Mouse (Mus musculus): ENCODE results near the gene Rbfox1. TPM values are rescaled to one million over a fixed set of nuclear protein-coding genes. Genes with fewer than 3 reads are reported as not detected.

The Rbfox1 gene
- total and polyA plus RNA-seq, 3 experiments, result not detected

DNA sequence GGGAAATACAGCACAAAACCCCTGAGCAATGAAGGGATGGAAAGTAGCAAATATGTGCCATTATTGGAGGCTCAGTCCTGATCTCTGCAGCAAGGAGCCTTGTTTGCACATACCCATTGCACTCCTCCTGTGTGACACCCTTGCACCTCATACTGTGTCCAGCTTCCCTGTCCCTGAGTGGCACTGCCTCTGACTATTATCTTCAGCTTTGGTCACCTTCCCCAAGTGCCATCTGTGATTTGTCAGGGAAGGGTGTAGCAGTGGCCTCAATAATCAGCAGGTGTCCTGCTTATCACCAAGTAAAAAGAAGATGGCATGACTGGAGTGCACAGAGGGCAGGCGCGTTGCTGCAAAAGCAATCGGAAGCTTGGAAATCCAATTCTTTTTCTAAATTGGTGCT, 1119.4 kb downstream of the Rbfox1 start:
- Histone ChIP-seq H3K27me3 (ENCODE audit: control insufficient read depth in 1 of 2, insufficient read depth in 2 of 2, low read length in 2 of 2) (no peaks in the 10 kb centered on the region), H3K79me2 (ENCODE audit: control insufficient read depth, insufficient read depth, low read length, poor library complexity) (no peaks in the 10 kb centered on the region)
- DNase-seq (ENCODE audit: low read depth, low spot score), result no peak

DNA sequence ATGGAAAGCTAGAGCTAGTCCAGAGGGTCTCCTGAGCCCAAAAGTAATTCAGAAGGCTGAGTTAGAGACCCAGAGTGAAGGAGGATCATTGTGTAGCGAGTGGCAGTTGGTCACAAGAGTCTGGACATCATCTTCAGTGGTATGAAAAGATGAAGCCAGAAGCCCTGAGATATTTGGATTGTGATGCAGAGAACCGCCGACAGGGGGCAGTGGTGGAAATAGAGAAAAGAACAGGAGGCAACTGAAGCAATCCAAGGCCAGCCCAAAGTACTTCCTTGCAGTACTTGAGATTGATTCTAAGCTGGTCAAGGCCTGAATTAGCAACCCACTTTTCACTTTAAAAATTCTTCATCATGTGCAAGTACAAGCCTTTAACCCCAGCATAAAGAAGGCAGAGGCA, 1120.3 kb downstream of the Rbfox1 start:
- no peak for DNase-seq (ENCODE audit: low read depth, low spot score)
- no peaks in the 10 kb centered on the region for H3K9me3 ChIP-seq (replicated peaks; ENCODE audit: insufficient read depth, low read length)
- H3K27ac ChIP-seq (ENCODE audit: control insufficient read depth, low read depth, low read length), result no peak overlapping the region

More for the DNA sequence above, 1119.4 kb downstream of the Rbfox1 start:
- no peak overlapping the region for H3K9ac ChIP-seq (ENCODE audit: control insufficient read depth, low read depth, low read length, poor library complexity, severe bottlenecking)
- no peaks in the 10 kb centered on the region for H3K4me1 ChIP-seq (ENCODE audit: control insufficient read depth in 1 of 2, insufficient read depth in 2 of 2, low read length in 2 of 2)
- no peak overlapping the region for H3K4me3 ChIP-seq (ENCODE audit: control insufficient read depth in 1 of 2, insufficient read depth in 1 of 2, low read depth in 2 of 2, low read length in 2 of 2)
- H3K9me3 ChIP-seq (replicated peaks; ENCODE audit: insufficient read depth, low read length), result no peaks in the 10 kb centered on the region
- no peak for TF ChIP-seq ETS1 (IDR thresholded peaks at IDR 0.05; ENCODE audit: low read depth, low read length)
- no peak for TF ChIP-seq POLR2AphosphoS2 (IDR thresholded peaks at IDR 0.05; ENCODE audit: low read length)
- no peak for TF ChIP-seq MAX (IDR thresholded peaks at IDR 0.05; ENCODE audit: low read length)
- TF ChIP-seq MEF2A (IDR thresholded peaks at IDR 0.05; ENCODE audit: extremely low read depth, insufficient replicate concordance, low read depth, low read length, poor library complexity, severe bottlenecking), result no peak
- no peak for TF ChIP-seq USF1 (IDR thresholded peaks at IDR 0.05; ENCODE audit: low read depth, low read length)
- TF ChIP-seq MAZ (IDR thresholded peaks at IDR 0.05; ENCODE audit: low read depth, low read length), result no peak
- no peak for TF ChIP-seq MXI1 (IDR thresholded peaks at IDR 0.05; ENCODE audit: low read depth, low read length)
- no peak for TF ChIP-seq ZNF384 (IDR thresholded peaks at IDR 0.05; ENCODE audit: low read depth, low read length)
- TF ChIP-seq CHD2 (IDR thresholded peaks at IDR 0.05; ENCODE audit: low read length), result no peak
- TF ChIP-seq TAL1 (IDR thresholded peaks at IDR 0.05; ENCODE audit: low read length), result no peak
- TF ChIP-seq E2F4 (IDR thresholded peaks at IDR 0.05; ENCODE audit: borderline replicate concordance, low read depth, low read length), result no peak
- no peak for TF ChIP-seq USF2 (IDR thresholded peaks at IDR 0.05; ENCODE audit: borderline replicate concordance in 1 of 2, insufficient read depth in 1 of 2, low read depth in 1 of 2, low read length in 2 of 2)
- H3K27ac ChIP-seq (ENCODE audit: control insufficient read depth, low read depth, low read length), result no peak overlapping the region
- no peaks in the 10 kb centered on the region for H3K36me3 ChIP-seq (ENCODE audit: control insufficient read depth in 1 of 2, insufficient read depth in 2 of 2, low read length in 2 of 2)

More for the DNA sequence above, 1120.3 kb downstream of the Rbfox1 start:
- Histone ChIP-seq H3K4me3 (ENCODE audit: control insufficient read depth in 1 of 2, insufficient read depth in 1 of 2, low read depth in 2 of 2, low read length in 2 of 2) (no peak overlapping the region), H3K79me2 (ENCODE audit: control insufficient read depth, insufficient read depth, low read length, poor library complexity) (no peaks in the 10 kb centered on the region), H3K4me1 (ENCODE audit: control insufficient read depth in 1 of 2, insufficient read depth in 2 of 2, low read length in 2 of 2) (no peaks in the 10 kb centered on the region), H3K27me3 (ENCODE audit: control insufficient read depth in 1 of 2, insufficient read depth in 2 of 2, low read length in 2 of 2) (no peaks in the 10 kb centered on the region), H3K9ac (ENCODE audit: control insufficient read depth, low read depth, low read length, poor library complexity, severe bottlenecking) (no peak overlapping the region), H3K36me3 (ENCODE audit: control insufficient read depth in 1 of 2, insufficient read depth in 2 of 2, low read length in 2 of 2) (no peaks in the 10 kb centered on the region)
- no peak for TF ChIP-seq NELFE (IDR thresholded peaks at IDR 0.05; ENCODE audit: low read depth, low read length)
- no peak for TF ChIP-seq CHD1 (IDR thresholded peaks at IDR 0.05; ENCODE audit: low read depth, low read length)
- no peak for TF ChIP-seq MAFK (IDR thresholded peaks at IDR 0.05; ENCODE audit: borderline replicate concordance, low read depth, low read length)
- no peak for TF ChIP-seq MEF2A (IDR thresholded peaks at IDR 0.05; ENCODE audit: extremely low read depth, insufficient replicate concordance, low read depth, low read length, poor library complexity, severe bottlenecking)
- TF ChIP-seq POLR2AphosphoS2 (IDR thresholded peaks at IDR 0.05; ENCODE audit: low read length), result no peak
- no peak for TF ChIP-seq ZNF384 (IDR thresholded peaks at IDR 0.05; ENCODE audit: low read depth, low read length)
- no peak for TF ChIP-seq MYB (IDR thresholded peaks at IDR 0.05; ENCODE audit: low read depth, low read length)
- no peak for TF ChIP-seq GATA1 (IDR thresholded peaks at IDR 0.05; ENCODE audit: low read depth, low read length)
- no peak for TF ChIP-seq POLR2A (IDR thresholded peaks at IDR 0.05; ENCODE audit: control insufficient read depth in 1 of 2, insufficient read depth in 1 of 2, low read depth in 1 of 2, low read length in 2 of 2, poor library complexity in 1 of 2)
- no peak for TF ChIP-seq ZMIZ1 (IDR thresholded peaks at IDR 0.05; ENCODE audit: low read depth, low read length)
- no peak for TF ChIP-seq MAZ (IDR thresholded peaks at IDR 0.05; ENCODE audit: low read depth, low read length)
- TF ChIP-seq UBTF (IDR thresholded peaks at IDR 0.05; ENCODE audit: borderline replicate concordance, insufficient read depth, low read depth, low read length), result no peak
- no peak for TF ChIP-seq MAX (IDR thresholded peaks at IDR 0.05; ENCODE audit: low read length)
- no peak for TF ChIP-seq EP300 (IDR thresholded peaks at IDR 0.05; ENCODE audit: low read depth in 1 of 2, low read length in 2 of 2)
- no peak for TF ChIP-seq ZKSCAN1 (IDR thresholded peaks at IDR 0.05; ENCODE audit: low read depth, low read length)
- no peak for TF ChIP-seq SMC3 (IDR thresholded peaks at IDR 0.05; ENCODE audit: low read depth, low read length)
- TF ChIP-seq MYC (IDR thresholded peaks at IDR 0.05; ENCODE audit: low read depth, low read length), result no peak
- no peak for TF ChIP-seq TBP (IDR thresholded peaks at IDR 0.05; ENCODE audit: low read depth, low read length)
- TF ChIP-seq TAL1 (IDR thresholded peaks at IDR 0.05; ENCODE audit: low read length), result no peak
- no peak for TF ChIP-seq CHD2 (IDR thresholded peaks at IDR 0.05; ENCODE audit: low read length)
